Mouse (Mus musculus): ENCODE data around the gene Entpd8. TPM values are rescaled to one million over a fixed set of nuclear protein-coding genes. Genes with fewer than 3 reads are reported as not detected.
A peak's percentile ranks its signal among the peaks of the same experiment; 100 is the strongest.

Entpd8 gene
- polyA plus RNA-seq (2015; fragmentation: Nextera tagmentation; extraction: Ambion mirVana): 14.3 and 16.7 TPM in 2 replicates

GRCm38 (mm10) chr2:25080076-25080475 lies at the start of gene Entpd8:
Gene Entpd8, plus strand, starts transcription at chr2:25080304.
- ATAC-seq: peak; percentile 87
- Histone ChIP-seq H3K27ac (ENCODE audit: low read length) (peak within 1 kb of the TSS; percentile 87), H3K9me3 (ENCODE audit: control insufficient read depth, low read length) (no peaks in the 10 kb centered on the region), H3K4me1 (ENCODE audit: control insufficient read depth, insufficient read depth, low read length) (peaks cover 10% of the 10 kb centered on the region), H3K27me3 (replicated peaks; ENCODE audit: control insufficient read depth, insufficient read depth, low read length) (no peaks in the 10 kb centered on the region), H3K9ac (ENCODE audit: low read depth, low read length) (peak within 1 kb of the TSS; percentile 61), H3K4me3 (ENCODE audit: low read length) (peak within 1 kb of the TSS; percentile 41), H3K36me3 (ENCODE audit: control insufficient read depth, insufficient read depth, low read length) (no peaks in the 10 kb centered on the region), H3K4me2 (ENCODE audit: low read depth, low read length) (peak within 1 kb of the TSS; percentile 48)
- WGBS: 46% methylated on average over 5 of the region's 5 CpGs

DNA sequence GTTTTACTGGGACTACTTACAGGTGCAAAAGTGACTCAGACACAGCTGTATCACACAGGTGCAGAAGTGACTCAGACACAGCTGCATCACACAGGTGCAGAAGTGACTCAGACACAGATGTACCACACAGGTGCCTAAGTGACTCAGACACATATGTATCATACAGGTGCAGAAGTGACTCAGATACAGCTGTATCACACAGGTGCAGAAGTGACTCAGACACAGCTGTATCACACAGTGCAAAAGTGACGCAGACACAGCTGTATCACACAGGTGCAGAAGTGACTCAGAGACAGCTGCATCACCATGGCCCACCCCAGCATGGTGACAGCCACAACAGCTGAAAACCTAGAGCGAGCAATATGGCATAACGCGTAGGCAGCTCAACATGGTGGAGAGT lies 45.1 kb upstream of the Entpd8 start:
- ATAC-seq: no peak
- Histone ChIP-seq H3K27me3 (replicated peaks; ENCODE audit: control insufficient read depth, insufficient read depth, low read length) (no peaks in the 10 kb centered on the region), H3K9ac (ENCODE audit: low read depth, low read length) (no peak overlapping the region), H3K9me3 (ENCODE audit: control insufficient read depth, low read length) (no peaks in the 10 kb centered on the region), H3K27ac (ENCODE audit: low read length) (no peak overlapping the region), H3K4me3 (ENCODE audit: low read length) (no peak overlapping the region), H3K4me2 (ENCODE audit: low read depth, low read length) (no peak overlapping the region), H3K4me1 (ENCODE audit: control insufficient read depth, insufficient read depth, low read length) (no peaks in the 10 kb centered on the region), H3K36me3 (ENCODE audit: control insufficient read depth, insufficient read depth, low read length) (no peaks in the 10 kb centered on the region)
- WGBS: 95% methylated on average over 4 of the region's 4 CpGs

DNA sequence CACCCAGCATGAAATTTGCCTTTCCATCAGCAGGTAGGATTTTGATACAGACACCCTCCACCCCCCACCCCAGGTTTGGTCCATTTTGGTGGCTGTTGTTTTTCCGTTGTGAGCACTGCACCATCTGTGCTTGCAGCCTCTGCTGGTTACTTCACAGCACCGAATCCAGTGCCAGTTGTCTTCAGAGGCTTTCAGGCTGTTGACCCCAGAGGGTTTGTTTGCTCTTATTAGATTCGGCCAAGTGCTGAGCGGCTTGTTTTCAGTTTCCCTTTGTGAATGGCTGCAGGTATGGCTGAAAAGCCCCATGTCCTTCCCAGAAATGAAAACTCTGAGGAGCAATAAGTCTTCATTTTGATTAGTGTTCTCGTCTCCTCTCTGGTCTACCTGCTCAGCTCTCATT lies 40.0 kb upstream of the Entpd8 start:
- no peak for ATAC-seq
- H3K9ac ChIP-seq (ENCODE audit: low read depth, low read length): no peak overlapping the region
- no peaks in the 10 kb centered on the region for H3K4me1 ChIP-seq (ENCODE audit: control insufficient read depth, insufficient read depth, low read length)
- no peaks in the 10 kb centered on the region for H3K9me3 ChIP-seq (ENCODE audit: control insufficient read depth, low read length)
- H3K4me3 ChIP-seq (ENCODE audit: low read length): no peak overlapping the region
- 78% methylated on average over 5 of the region's 5 CpGs for WGBS
- no peaks in the 10 kb centered on the region for H3K36me3 ChIP-seq (ENCODE audit: control insufficient read depth, insufficient read depth, low read length)
- no peak overlapping the region for H3K4me2 ChIP-seq (ENCODE audit: low read depth, low read length)
- H3K27me3 ChIP-seq (replicated peaks; ENCODE audit: control insufficient read depth, insufficient read depth, low read length): no peaks in the 10 kb centered on the region
- no peak overlapping the region for H3K27ac ChIP-seq (ENCODE audit: low read length)

DNA sequence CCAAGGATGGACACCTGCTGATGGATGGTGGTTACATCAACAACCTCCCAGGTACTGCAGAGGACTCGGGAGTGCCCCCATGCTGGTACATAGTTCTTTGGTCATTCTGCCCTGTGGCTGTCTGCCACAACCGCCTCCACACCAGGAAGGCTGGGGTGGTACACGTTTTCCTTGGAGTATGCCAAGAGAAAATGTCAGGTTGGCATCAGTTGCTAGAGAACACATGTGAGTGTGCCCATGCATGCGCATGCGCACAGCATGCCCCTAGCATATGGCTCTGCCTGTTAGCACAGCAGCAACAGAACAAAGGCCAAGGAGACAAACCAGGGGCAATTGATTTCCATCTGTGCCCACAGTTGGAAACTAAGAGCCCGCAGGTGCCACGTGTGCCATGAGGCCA lies 29.2 kb upstream of the Entpd8 start:
- no peak overlapping the region for H3K4me3 ChIP-seq (ENCODE audit: low read length)
- no peaks in the 10 kb centered on the region for H3K9me3 ChIP-seq (ENCODE audit: control insufficient read depth, low read length)
- peaks cover 10% of the 10 kb centered on the region for H3K4me1 ChIP-seq (ENCODE audit: control insufficient read depth, insufficient read depth, low read length)
- no peak overlapping the region for H3K4me2 ChIP-seq (ENCODE audit: low read depth, low read length)
- no peaks in the 10 kb centered on the region for H3K36me3 ChIP-seq (ENCODE audit: control insufficient read depth, insufficient read depth, low read length)
- H3K9ac ChIP-seq (ENCODE audit: low read depth, low read length): no peak overlapping the region
- 84% methylated on average over 7 of the region's 7 CpGs for WGBS
- ATAC-seq: no peak
- no peak overlapping the region for H3K27ac ChIP-seq (ENCODE audit: low read length)
- H3K27me3 ChIP-seq (replicated peaks; ENCODE audit: control insufficient read depth, insufficient read depth, low read length): no peaks in the 10 kb centered on the region

DNA sequence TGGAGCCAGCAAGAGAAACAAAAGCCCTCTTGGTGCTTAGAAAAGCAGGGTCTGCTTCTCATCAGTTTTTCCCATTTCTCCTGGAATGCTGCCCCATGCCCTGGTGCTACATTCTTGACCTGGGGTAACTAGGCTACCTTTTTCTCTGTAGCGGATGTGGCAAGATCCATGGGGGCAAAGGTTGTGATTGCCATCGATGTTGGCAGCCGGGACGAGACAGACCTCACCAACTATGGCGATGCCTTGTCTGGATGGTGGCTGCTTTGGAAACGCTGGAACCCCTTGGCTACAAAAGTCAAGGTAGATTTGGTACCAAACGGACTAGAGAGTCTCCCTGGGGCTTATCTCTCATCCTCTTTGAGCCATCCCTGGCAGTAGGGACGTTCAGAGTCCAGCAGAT lies 28.7 kb upstream of the Entpd8 start:
- no peak overlapping the region for H3K27ac ChIP-seq (ENCODE audit: low read length)
- 86% methylated on average over 8 of the region's 8 CpGs for WGBS
- H3K27me3 ChIP-seq (replicated peaks; ENCODE audit: control insufficient read depth, insufficient read depth, low read length): no peaks in the 10 kb centered on the region
- no peaks in the 10 kb centered on the region for H3K9me3 ChIP-seq (ENCODE audit: control insufficient read depth, low read length)
- no peaks in the 10 kb centered on the region for H3K36me3 ChIP-seq (ENCODE audit: control insufficient read depth, insufficient read depth, low read length)
- no peak overlapping the region for H3K4me2 ChIP-seq (ENCODE audit: low read depth, low read length)
- ATAC-seq: no peak
- H3K4me1 ChIP-seq (ENCODE audit: control insufficient read depth, insufficient read depth, low read length): peaks cover 10% of the 10 kb centered on the region
- no peak overlapping the region for H3K9ac ChIP-seq (ENCODE audit: low read depth, low read length)
- H3K4me3 ChIP-seq (ENCODE audit: low read length): no peak overlapping the region

GRCm38 (mm10) chr2:25053101-25053500 lies 27.0 kb upstream of the Entpd8 start:
- H3K27me3 ChIP-seq (replicated peaks; ENCODE audit: control insufficient read depth, insufficient read depth, low read length): no peaks in the 10 kb centered on the region
- no peaks in the 10 kb centered on the region for H3K9me3 ChIP-seq (ENCODE audit: control insufficient read depth, low read length)
- H3K36me3 ChIP-seq (ENCODE audit: control insufficient read depth, insufficient read depth, low read length): no peaks in the 10 kb centered on the region
- 90% methylated on average over 6 of the region's 6 CpGs for WGBS
- ATAC-seq: no peak
- peaks cover 10% of the 10 kb centered on the region for H3K4me1 ChIP-seq (ENCODE audit: control insufficient read depth, insufficient read depth, low read length)
- H3K27ac ChIP-seq (ENCODE audit: low read length): no peak overlapping the region
- no peak overlapping the region for H3K4me2 ChIP-seq (ENCODE audit: low read depth, low read length)
- H3K9ac ChIP-seq (ENCODE audit: low read depth, low read length): no peak overlapping the region
- no peak overlapping the region for H3K4me3 ChIP-seq (ENCODE audit: low read length)

DNA sequence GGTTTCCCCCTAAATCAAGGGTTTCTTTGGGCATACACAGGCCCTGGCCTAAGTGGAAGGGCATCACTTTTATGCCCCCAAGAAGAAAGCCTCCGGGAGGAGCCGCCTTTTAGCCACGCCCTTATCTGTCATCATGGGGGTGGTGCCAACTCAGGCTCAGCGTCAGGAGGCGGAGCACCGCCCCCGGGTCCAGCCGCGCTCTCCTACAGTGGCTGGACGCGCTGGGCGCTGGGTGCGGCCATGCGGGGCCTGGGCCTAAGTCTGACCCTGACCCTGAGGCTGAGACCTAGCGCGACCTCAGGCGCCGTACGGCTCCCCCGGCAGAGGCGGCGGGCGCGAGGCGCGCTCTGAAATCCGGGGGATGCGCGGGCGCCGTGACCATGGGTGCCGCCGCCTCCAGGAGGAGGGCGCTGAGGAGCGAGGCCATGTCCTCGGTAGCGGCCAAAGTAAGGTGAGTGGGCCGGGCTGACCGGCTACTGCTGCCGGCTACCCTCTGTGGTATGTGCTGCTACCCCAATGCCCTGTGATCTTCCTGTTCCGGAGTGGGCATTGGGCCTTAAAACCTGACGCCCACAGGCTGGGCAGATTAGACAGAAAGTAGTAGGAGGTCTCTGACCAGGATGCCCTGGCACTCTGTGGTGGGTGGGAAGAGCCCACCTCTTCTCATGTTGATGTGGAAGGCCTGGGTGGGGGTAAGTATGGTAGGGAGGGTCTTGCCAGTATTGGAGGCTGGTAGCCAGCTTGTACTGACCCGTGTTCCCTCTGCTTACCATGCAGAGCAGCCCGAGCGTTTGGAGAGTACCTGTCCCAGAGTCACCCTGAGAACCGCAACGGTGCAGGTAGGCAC lies 25.7 kb upstream of the Entpd8 start, which contains the start of gene Nsmf:
Gene Nsmf, plus strand, starts transcription at position 135 of the 847 bp plus-strand sequence.
- 6% methylated on average over 47 of the region's 47 CpGs for WGBS
- Histone ChIP-seq H3K9me3 (ENCODE audit: control insufficient read depth, low read length) (no peaks in the 10 kb centered on the region), H3K4me1 (ENCODE audit: control insufficient read depth, insufficient read depth, low read length) (peaks cover 10% of the 10 kb centered on the region), H3K4me2 (ENCODE audit: low read depth, low read length) (peak within 1 kb of the TSS; percentile 83), H3K27me3 (replicated peaks; ENCODE audit: control insufficient read depth, insufficient read depth, low read length) (no peaks in the 10 kb centered on the region), H3K36me3 (ENCODE audit: control insufficient read depth, insufficient read depth, low read length) (no peaks in the 10 kb centered on the region), H3K27ac (ENCODE audit: low read length) (0 out of 2 replicates have a peak within 1 kb of the TSS, but pooled peaks have one; percentile 28), H3K4me3 (ENCODE audit: low read length) (peak within 1 kb of the TSS; percentile 92), H3K9ac (ENCODE audit: low read depth, low read length) (peak within 1 kb of the TSS; percentile 91)
- ATAC-seq: peak; percentile 94

DNA sequence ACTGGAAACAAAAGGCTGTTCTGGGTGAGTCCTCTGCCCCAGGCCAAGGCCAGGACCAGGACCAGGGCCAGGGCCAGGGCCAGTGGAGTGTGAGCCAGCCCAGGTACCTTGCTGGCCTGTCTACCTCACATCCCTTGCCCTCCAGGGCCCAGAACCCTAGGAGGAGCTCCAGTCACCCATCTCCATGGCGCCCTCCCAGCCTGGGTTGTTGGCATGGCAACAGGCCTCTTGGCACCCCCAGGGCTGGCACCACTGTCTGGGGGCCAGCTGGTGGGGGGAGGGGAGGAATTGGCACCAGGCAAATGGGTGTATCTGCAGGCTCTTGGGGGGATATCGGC lies 25.1 kb upstream of the Entpd8 start:
- H3K4me3 ChIP-seq (ENCODE audit: low read length): peak overlapping the region; percentile 92
- H3K4me1 ChIP-seq (ENCODE audit: control insufficient read depth, insufficient read depth, low read length): peaks cover 10% of the 10 kb centered on the region
- no peaks in the 10 kb centered on the region for H3K27me3 ChIP-seq (replicated peaks; ENCODE audit: control insufficient read depth, insufficient read depth, low read length)
- H3K9me3 ChIP-seq (ENCODE audit: control insufficient read depth, low read length): no peaks in the 10 kb centered on the region
- peak overlapping the region; percentile 91 for H3K9ac ChIP-seq (ENCODE audit: low read depth, low read length)
- 0 out of 2 replicates have a peak, but pooled peaks have one; percentile 19 for ATAC-seq
- WGBS: 57% methylated on average over 2 of the region's 2 CpGs
- no peak overlapping the region for H3K27ac ChIP-seq (ENCODE audit: low read length)
- peak overlapping the region; percentile 83 for H3K4me2 ChIP-seq (ENCODE audit: low read depth, low read length)
- H3K36me3 ChIP-seq (ENCODE audit: control insufficient read depth, insufficient read depth, low read length): no peaks in the 10 kb centered on the region

GRCm38 (mm10) chr2:25055409-25056155 lies 24.5 kb upstream of the Entpd8 start:
- Histone ChIP-seq H3K9me3 (ENCODE audit: control insufficient read depth, low read length) (no peaks in the 10 kb centered on the region), H3K4me2 (ENCODE audit: low read depth, low read length) (peak overlapping the region; percentile 83), H3K4me1 (ENCODE audit: control insufficient read depth, insufficient read depth, low read length) (peaks cover 10% of the 10 kb centered on the region), H3K36me3 (ENCODE audit: control insufficient read depth, insufficient read depth, low read length) (no peaks in the 10 kb centered on the region), H3K9ac (ENCODE audit: low read depth, low read length) (peak overlapping the region; percentile 91; the same call in 1 of the 2 replicates), H3K27ac (ENCODE audit: low read length) (no peak overlapping the region), H3K4me3 (ENCODE audit: low read length) (no peak overlapping the region), H3K27me3 (replicated peaks; ENCODE audit: control insufficient read depth, insufficient read depth, low read length) (no peaks in the 10 kb centered on the region)
- WGBS: 88% methylated on average over 21 of the region's 21 CpGs
- no peak for ATAC-seq
